In the genomic region with DNA sequence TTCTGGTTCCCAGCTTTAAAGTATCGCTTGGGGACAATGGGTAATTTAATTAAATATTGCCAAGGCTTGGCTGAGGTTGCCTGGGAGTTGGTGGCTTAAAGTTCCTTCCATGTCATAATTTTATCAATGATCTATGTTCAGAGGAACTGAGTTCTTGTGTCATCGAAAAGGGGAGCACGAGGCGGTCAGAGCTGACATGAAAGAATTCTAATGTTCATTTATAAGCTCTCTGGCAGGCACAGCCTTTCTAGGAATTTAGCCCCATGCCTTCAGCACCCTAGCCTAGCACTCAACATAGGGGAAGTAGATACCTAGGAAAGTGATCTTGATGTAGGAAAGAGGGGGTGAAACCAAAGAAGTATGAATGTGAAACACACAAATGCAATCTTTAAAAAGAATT, we compare ENCODE assay signal across 15 mouse cellular contexts. TPM values are rescaled to one million over a fixed set of nuclear protein-coding genes. Genes with fewer than 3 reads are reported as not detected.
DNase-seq lines count a peak whose midpoint lies in the region; ATAC-seq and TF ChIP-seq lines count a peak whose summit lies in the region.
"Had no signal": no experiment of that assay in that cellular context is flagged by ENCODE, and none has a peak within 500 bp of the region (broad histone marks: within the 10 kb centered on the region; RNA-seq: fewer than 3 reads in every experiment).

No protein-coding gene starts in this region.

- H3K9me3 ChIP-seq in hindbrain, embryonic 13.5 days, result no peaks in the 10 kb centered on the region
- H3K9me3 ChIP-seq in midbrain, embryonic 16.5 days (replicated peaks; ENCODE audit: control insufficient read depth, low read length, poor library complexity, severe bottlenecking), result no peaks in the 10 kb centered on the region
- H3K9me3 ChIP-seq: heart, embryonic 15.5 days had no signal

- intact Hi-C loops in heart, postnatal 14 days (cut with DNase I), result no loop called here

- H3K27ac ChIP-seq in cortical plate, adult 2 months (ENCODE audit: insufficient read depth, low read length), result no peak overlapping the region
- H3K27ac ChIP-seq in hindbrain, embryonic 13.5 days, result peak overlapping the region; percentile 97
- peak overlapping the region; percentile 10 for H3K27ac ChIP-seq in midbrain, embryonic 16.5 days (ENCODE audit: low read length)
- H3K27ac ChIP-seq: heart, embryonic 15.5 days; liver, embryonic 14.5 days had no signal

- H3K4me1 ChIP-seq in cortical plate, adult 2 months (ENCODE audit: control insufficient read depth, insufficient read depth, low read length), result peaks cover 6% of the 10 kb centered on the region; the same call in 1 of the 2 replicates
- H3K4me1 ChIP-seq in hindbrain, embryonic 13.5 days (replicated peaks), result peaks cover 61% of the 10 kb centered on the region
- H3K4me1 ChIP-seq in midbrain, embryonic 16.5 days (ENCODE audit: control insufficient read depth, insufficient read depth, low read length), result peaks cover 46% of the 10 kb centered on the region

- H3K4me2 ChIP-seq in hindbrain, embryonic 13.5 days, result peak overlapping the region; percentile 75
- H3K4me2 ChIP-seq in midbrain, embryonic 16.5 days (ENCODE audit: low read length), result peak overlapping the region; percentile 88
- H3K4me2 ChIP-seq: heart, embryonic 15.5 days had no signal

- DNase-seq in heart, adult 11 months, result peak; percentile 73
- DNase-seq in heart, postnatal 14 days, result no peak
- DNase-seq in urinary bladder, postnatal 14 days (ENCODE audit: low spot score), result no peak
- no peak for DNase-seq in cerebellum, postnatal 14 days
- DNase-seq: cerebellum, adult 18-20 months; kidney, adult 2 months; right cerebral cortex, postnatal 4 days; thymus, postnatal 36 days had no signal

- H3K27me3 ChIP-seq in hindbrain, embryonic 13.5 days, result no peaks in the 10 kb centered on the region
- H3K27me3 ChIP-seq in midbrain, embryonic 16.5 days (ENCODE audit: control insufficient read depth, insufficient read depth, low read depth, low read length), result no peaks in the 10 kb centered on the region

- 0 out of 2 replicates have a peak overlapping the region, but pooled peaks have one; percentile 99 for H3K9ac ChIP-seq in hindbrain, embryonic 13.5 days
- no peak overlapping the region for H3K9ac ChIP-seq in midbrain, embryonic 16.5 days (ENCODE audit: low read depth, low read length)
- H3K9ac ChIP-seq: heart, embryonic 15.5 days; liver, embryonic 14.5 days had no signal

- WGBS in hindbrain, embryonic 13.5 days, result 27% methylated on average over 4 of the region's 4 CpGs
- WGBS in midbrain, embryonic 16.5 days, result 51% methylated on average over 4 of the region's 4 CpGs

- no peak for ATAC-seq in hindbrain, embryonic 13.5 days (ENCODE audit: low FRiP score)
- no peak for ATAC-seq in midbrain, embryonic 16.5 days
- no peak for ATAC-seq in granulocyte monocyte progenitor cell, adult 5-6 weeks (replicated peaks; ENCODE audit: poor library complexity, severe bottlenecking)

- no peak for TF ChIP-seq CTCF in cortical plate, adult 2 months (IDR thresholded peaks at IDR 0.05; ENCODE audit: extremely low read depth, insufficient read depth, low read length)

- TF ChIP-seq POLR2A in cortical plate, adult 2 months (IDR thresholded peaks at IDR 0.05; ENCODE audit: extremely low read depth, insufficient read depth, low read length), result no peak

- H3K36me3 ChIP-seq in hindbrain, embryonic 13.5 days, result no peaks in the 10 kb centered on the region
- H3K36me3 ChIP-seq in midbrain, embryonic 16.5 days (ENCODE audit: control insufficient read depth, insufficient read depth, low read length), result no peaks in the 10 kb centered on the region
- H3K36me3 ChIP-seq: G1E; heart, embryonic 15.5 days had no signal

- H3K4me3 ChIP-seq in cortical plate, adult 2 months (ENCODE audit: insufficient read depth, low read length), result peak overlapping the region; percentile 12; the same call in 1 of the 2 replicates
- peak overlapping the region; percentile 95 for H3K4me3 ChIP-seq in hindbrain, embryonic 13.5 days
- H3K4me3 ChIP-seq in midbrain, embryonic 16.5 days (ENCODE audit: low read depth, low read length), result no peak overlapping the region
- H3K4me3 ChIP-seq: heart, embryonic 15.5 days had no signal

RNA-seq across cellular contexts. Expression of a gene that starts 2.9 kb away (rescaled TPM):
- total RNA-seq in heart, postnatal 14 days (2021), result 1 to 10 TPM; 7.6 to 9.7 TPM
- 20.8 and 23.2 TPM in 2 replicates for polyA plus RNA-seq in cortical plate, adult 2 months (2012; rRNA removed)
- polyA plus RNA-seq in hindbrain, embryonic 13.5 days (2015; fragmentation: Nextera tagmentation; extraction: Ambion mirVana), result 34.8 and 36.8 TPM in 2 replicates
- polyA plus RNA-seq in midbrain, embryonic 16.5 days (2015; fragmentation: Nextera tagmentation; extraction: Ambion mirVana), result 38.6 and 39.3 TPM in 2 replicates
- total RNA-seq in granulocyte monocyte progenitor cell, adult 5-6 weeks (2014; fragmentation: Nextera tagmentation), result 48.3 and 48.4 TPM in 2 replicates
- 38.7 and 47.3 TPM in 2 replicates for total RNA-seq in granulocyte monocyte progenitor cell, adult 5-6 weeks (2017)
- polyA plus RNA-seq: G1E had no signal

RNA-seq across cellular contexts. Expression of a gene that starts 37.7 kb away (rescaled TPM):
- total RNA-seq in heart, postnatal 14 days (2021), result 1 to 10 TPM; 6.6 to 7.1 TPM
- polyA plus RNA-seq in cortical plate, adult 2 months (2012; rRNA removed), result 11.9 and 13.0 TPM in 2 replicates
- 0.47 and 0.78 TPM in 2 replicates for polyA plus RNA-seq in hindbrain, embryonic 13.5 days (2015; fragmentation: Nextera tagmentation; extraction: Ambion mirVana)
- 0.69 and 0.71 TPM in 2 replicates for polyA plus RNA-seq in midbrain, embryonic 16.5 days (2015; fragmentation: Nextera tagmentation; extraction: Ambion mirVana)
- 62.2 and 69.2 TPM in 2 replicates for total RNA-seq in granulocyte monocyte progenitor cell, adult 5-6 weeks (2014; fragmentation: Nextera tagmentation)
- 53.0 and 54.8 TPM in 2 replicates for total RNA-seq in granulocyte monocyte progenitor cell, adult 5-6 weeks (2017)
- polyA plus RNA-seq: G1E had no signal

RNA-seq across cellular contexts. Expression of a gene that starts 47.2 kb away (rescaled TPM):
- 1 to 10 TPM; 5.8 to 7.3 TPM for total RNA-seq in heart, postnatal 14 days (2021)
- 1.2 and 1.4 TPM in 2 replicates for polyA plus RNA-seq in cortical plate, adult 2 months (2012; rRNA removed)
- polyA plus RNA-seq in hindbrain, embryonic 13.5 days (2015; fragmentation: Nextera tagmentation; extraction: Ambion mirVana), result 7.8 and 8.0 TPM in 2 replicates
- 5.3 and 6.5 TPM in 2 replicates for polyA plus RNA-seq in midbrain, embryonic 16.5 days (2015; fragmentation: Nextera tagmentation; extraction: Ambion mirVana)
- total RNA-seq in granulocyte monocyte progenitor cell, adult 5-6 weeks (2014; fragmentation: Nextera tagmentation), result 156 and 158 TPM in 2 replicates
- total RNA-seq in granulocyte monocyte progenitor cell, adult 5-6 weeks (2017), result 230 and 279 TPM in 2 replicates
